Mouse (Mus musculus): ENCODE data around the gene Washc2. TPM values are rescaled to one million over a fixed set of nuclear protein-coding genes. Genes with fewer than 3 reads are reported as not detected.

Gene Washc2
- polyA plus RNA-seq (2014; fragmentation: Illumina TruSeq; extraction: RNeasy Lipid Tissue Mini Kit (QIAGEN cat#74804); ENCODE audit: low read depth, low replicate concordance), result 14.0 TPM

DNA sequence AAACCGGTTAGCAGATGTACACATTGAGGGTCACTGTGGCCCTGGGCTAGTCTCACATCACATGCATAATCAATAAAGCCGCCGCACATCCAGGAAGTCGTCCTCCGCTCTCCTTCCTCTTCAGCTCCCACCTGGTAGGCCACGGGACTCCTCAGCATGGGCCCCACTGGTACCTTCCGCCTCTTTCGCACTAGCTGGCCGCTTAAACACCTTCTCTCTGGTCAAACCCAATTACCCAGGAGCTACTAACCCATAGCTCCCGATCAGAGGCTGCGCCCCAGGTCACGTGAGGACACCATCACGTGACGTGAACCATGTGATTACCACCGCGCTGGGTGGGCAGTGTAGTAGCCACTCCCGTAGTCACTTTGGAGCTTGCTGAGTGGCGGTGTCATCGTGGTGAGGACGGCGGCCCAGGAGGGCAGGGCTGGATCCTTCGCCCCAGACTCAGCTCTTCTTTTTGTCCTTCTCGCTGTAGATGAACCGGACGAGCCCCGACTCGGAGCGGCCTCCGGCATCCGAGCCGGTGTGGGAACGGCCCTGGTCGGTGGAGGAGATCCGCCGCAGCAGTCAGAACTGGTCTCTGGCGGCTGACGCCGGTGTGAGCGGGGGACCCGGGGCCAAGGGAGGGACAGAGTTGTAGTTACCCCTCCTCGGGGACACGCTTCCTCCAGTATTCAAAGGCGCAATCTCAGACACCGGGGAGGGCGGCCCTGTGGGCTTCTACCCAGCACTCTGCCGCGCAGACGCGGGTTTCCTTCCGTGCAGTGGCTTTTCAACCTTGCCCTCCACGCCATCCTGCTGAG lies at the start of gene Washc2:
TSS of gene Washc2 (plus strand) at position 310 of the 806 bp plus-strand sequence.

DNA sequence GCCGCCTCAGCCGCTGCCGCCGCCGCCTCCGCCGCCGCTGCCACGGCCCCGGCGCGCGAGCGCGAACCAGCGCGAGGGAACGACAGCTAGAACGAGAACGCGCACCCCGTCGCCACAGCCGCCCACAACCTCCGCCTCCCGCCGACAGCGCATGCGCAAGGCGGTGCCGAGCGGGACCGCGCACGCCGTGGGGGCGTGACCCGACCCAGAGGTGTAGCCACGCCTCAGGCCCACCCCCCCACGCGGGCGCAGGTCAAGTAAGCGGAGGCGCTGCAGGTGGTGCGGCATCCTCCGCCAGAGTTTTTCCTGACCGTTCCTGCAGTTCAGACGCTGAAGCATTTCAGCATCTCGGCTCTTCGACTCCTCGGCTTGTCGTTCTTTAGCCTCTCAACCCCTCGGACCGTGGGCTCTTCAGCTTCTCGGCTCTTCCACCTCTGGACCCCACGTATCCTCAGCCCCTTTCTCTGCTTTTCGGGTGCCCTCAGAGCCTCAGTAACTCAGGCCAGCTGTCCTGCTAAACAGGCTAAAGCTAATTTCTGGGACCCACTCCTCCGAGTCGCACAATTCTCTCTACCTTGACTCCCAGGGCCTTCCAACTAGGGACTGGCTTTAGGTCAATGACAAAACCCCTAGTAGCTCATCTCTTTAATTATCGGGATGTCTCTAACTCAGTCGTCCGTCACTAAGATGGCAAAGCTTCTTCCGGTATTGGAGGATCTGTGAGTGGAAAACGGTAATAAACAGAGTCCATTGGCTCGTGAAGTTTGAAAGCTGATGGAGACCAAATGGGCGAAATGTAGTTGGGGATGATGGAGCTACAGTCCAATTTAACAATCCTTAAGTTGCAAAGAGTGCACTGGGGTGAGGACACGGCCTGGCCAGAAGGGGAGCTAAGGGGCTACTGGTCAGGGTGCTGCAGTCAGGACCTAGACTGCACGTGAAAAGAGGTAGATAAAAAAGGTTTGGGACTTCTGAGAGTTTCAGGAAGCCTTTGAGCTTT lies 14.1 kb upstream of the Washc2 start, which contains the start of gene Tmcc1:
TSS of gene Tmcc1 (minus strand) at position 93 of the 1,000 bp plus-strand sequence.

DNA sequence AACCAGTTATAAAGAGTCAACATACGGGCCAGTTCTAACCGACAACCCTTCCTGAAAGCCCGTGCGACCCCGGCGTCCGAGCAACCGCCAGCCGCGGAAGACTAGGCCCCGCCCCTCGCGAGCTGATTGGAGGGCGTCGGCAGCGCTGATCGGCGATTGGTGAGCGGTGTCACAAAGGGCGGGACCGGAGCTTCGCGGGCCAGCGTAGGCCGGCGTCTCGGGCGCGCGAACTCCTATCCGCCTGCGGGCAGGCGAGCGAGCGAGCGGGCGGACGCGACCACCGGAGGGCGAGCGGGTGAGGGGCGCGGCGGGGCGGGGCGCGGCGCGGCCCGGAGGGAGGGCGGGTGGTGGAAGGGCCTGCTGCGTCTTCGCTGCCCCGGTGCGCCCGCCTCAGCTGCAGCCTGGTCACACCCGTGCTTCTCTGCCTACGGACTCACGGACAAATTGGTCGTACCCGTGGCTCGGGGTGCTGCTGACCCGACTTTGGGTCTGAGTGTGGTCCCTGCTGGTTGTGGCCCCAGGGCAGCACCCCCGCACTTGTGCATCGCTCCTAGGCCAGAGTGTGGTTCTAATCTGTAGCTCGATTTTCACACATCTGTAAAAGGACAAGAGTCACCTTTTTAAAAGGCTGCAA lies 56.3 kb downstream of the Washc2 start, which contains the start of gene Zfand4:
TSS of gene Zfand4 (plus strand) at position 205 of the 634 bp plus-strand sequence.

Other genes with a start within 250 kb of the Washc2 start
- 1.8 TPM for gene Plxnd1, start 213.0 kb upstream of the Washc2 start, polyA plus RNA-seq (2014; fragmentation: Illumina TruSeq; extraction: RNeasy Lipid Tissue Mini Kit (QIAGEN cat#74804); ENCODE audit: low read depth, low replicate concordance)
- 106 TPM for gene Tmcc1, start 14.6 kb upstream of the Washc2 start, polyA plus RNA-seq (2014; fragmentation: Illumina TruSeq; extraction: RNeasy Lipid Tissue Mini Kit (QIAGEN cat#74804); ENCODE audit: low read depth, low replicate concordance)
- 695 TPM for gene Zfand4, start 56.2 kb downstream of the Washc2 start, polyA plus RNA-seq (2014; fragmentation: Illumina TruSeq; extraction: RNeasy Lipid Tissue Mini Kit (QIAGEN cat#74804); ENCODE audit: low read depth, low replicate concordance)
- gene March8, start 130.0 kb downstream of the Washc2 start, polyA plus RNA-seq (2014; fragmentation: Illumina TruSeq; extraction: RNeasy Lipid Tissue Mini Kit (QIAGEN cat#74804); ENCODE audit: low read depth, low replicate concordance), result 37.5 TPM

Data from testis, adult 10 weeks (tissue).